Mouse (Mus musculus): ENCODE results near the gene Thap8.
A peak's percentile ranks its signal among the peaks of the same experiment; 100 is the strongest.
"Not testable (repeated sequence)": the region's sequence is repeated elsewhere in the genome, so short reads cannot be mapped to it uniquely, and the experiment has no call there.

Gene Thap8

DNA sequence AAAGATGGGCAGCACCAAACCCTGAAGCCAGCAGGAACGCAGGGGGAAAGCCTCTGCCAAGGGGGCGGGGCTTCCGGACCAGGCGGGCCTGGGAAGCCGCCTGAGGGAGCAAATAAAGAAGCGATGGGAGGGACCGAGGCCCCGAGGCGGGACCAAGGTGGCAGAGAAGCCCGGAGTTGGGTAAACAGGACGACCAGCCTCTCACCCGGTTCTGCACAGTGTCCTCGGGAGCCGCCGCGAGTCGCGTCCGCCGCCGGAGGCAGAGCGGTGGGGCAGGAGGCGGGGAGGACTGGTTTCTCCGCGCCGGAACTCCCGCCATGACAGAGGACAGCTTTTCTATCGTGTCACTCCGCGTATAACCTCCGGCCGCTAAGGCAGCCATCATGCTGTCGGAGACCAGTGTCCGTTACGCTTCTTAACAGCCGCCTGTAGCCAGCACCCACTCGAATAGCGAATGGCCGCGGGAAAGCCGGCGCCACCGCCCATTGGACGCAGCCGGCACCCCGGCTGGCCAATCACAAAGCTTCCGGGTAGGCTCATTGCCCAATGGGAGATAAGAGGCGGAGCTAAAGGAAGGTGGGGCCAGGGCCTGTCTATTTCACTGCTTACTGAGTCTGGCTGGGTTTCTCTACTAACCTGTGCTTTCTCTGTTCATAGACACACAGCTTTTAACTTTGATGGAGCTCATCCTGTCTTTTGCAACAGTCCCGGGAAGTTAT is at the start of gene Thap8, which contains the start of gene Wdr62:
Thap8 (plus strand) TSS at position 144 of the 719 bp plus-strand sequence.
Wdr62 (minus strand) TSS at position 469 of the 719 bp plus-strand sequence.
- DNase-seq (ENCODE audit: low read depth, low spot score) = peak; percentile 97

- DNase-seq (ENCODE audit: low read depth, low spot score) = no peak
These were observed 48.6 kb upstream of the Thap8 start for GRCm38 (mm10) chr7:30231328-30231668.

DNA sequence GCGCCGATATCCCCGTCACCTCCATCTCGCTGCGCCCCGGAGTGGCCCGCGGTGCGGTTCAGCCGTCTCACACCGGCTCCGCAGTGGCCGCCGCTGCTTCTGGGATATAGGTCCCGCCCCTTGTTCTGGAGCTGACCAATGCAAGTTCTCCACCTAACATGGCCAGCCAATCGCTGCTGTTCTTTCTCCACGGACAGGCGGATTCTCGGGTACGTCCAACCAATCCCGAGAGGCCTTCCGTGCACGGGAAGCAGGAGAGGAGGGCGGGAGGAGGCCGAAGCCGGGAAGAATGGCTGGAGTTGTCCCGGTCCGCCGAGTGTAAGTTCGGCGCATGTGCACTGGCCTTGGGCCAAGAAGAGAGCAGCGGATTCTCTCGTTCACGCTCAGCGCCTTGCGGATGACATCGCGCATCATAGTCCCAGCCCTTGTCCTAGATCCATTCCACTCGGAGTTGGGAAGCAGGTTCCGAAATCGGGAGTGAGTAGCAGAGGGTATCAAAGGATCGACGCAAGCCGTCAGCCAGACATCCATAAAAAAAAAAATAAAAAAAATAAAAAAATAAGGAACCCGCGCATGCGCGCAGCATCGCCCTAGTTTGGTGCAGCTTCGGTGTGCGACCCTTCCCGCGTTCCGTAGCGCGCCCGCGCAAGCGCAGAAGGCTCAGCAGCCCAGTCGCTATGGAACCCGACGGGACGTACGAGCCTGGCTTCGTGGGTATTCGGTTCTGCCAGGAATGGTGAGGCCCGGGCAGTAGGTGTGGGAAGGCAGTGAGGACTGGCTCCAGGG is 48.0 kb upstream of the Thap8 start, which contains the start of the genes Polr2i and Tbcb:
Polr2i (plus strand) TSS at position 280 of the 786 bp plus-strand sequence.
Tbcb (minus strand) TSS at position 604 of the 786 bp plus-strand sequence.
- peak; percentile 100 for DNase-seq (ENCODE audit: low read depth, low spot score)

GRCm38 (mm10) chr7:30232631-30233148 is 47.2 kb upstream of the Thap8 start:
- peak; percentile 77 for DNase-seq (ENCODE audit: low read depth, low spot score)

GRCm38 (mm10) chr7:30233387-30233786 is 46.5 kb upstream of the Thap8 start:
- peak; percentile 45 for DNase-seq (ENCODE audit: low read depth, low spot score)

DNA sequence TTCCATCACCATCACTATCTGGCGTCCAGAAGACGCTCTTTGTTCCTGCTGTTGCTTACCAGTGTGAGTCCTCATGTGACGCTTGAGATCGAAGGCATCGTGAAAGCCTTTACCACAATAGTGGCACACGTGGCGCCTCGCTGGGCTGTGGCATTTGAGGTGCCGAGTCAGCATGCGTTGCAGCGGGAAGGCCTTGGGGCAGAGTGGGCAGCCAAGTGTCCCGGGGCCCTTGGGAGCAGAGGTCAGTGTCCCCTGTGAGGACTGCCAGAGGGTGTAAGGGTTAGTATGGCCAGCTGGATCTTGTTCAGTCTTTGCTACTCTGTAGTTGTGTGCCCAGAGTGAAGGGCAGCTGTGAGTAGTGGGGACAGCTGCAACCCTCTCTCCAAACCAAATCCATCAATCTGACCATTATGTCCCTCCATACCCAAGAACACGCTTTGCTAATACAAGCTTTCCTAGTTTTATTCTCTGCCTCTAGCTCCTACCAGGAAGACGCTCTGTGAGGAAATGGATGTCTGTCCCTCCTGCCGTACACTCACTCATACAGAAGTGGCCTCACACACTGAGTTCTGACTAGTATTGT is 45.5 kb upstream of the Thap8 start:
- DNase-seq (ENCODE audit: low read depth, low spot score) = no peak

- no peak for DNase-seq (ENCODE audit: low read depth, low spot score)
These were observed 44.8 kb upstream of the Thap8 start for GRCm38 (mm10) chr7:30235091-30235490.

DNA sequence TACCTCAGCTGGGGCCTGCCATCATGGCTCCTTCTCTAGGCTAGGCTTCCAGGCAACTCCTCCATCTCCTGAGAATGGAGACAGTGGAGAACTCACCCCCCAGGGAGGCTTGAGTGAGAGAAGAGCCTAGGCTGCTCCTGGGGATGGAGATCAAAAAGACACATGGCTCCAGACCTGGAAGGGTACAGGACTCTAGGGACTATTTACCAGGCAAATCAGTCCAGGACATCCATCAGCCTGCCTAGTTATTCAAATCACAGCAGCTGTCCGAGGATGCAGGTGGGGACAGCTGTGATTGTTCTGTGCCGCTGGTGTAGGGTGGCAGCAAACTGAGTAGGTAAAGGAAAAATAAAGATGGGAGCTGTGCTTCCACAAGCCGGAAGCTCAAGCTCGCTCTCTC is 44.3 kb upstream of the Thap8 start, which contains the start of gene Ovol3:
Ovol3 (minus strand) TSS at position 101 of the 400 bp plus-strand sequence.
- DNase-seq (ENCODE audit: low read depth, low spot score) = no peak

- not testable (repeated sequence) for DNase-seq (ENCODE audit: low read depth, low spot score)
These were observed 42.5 kb upstream of the Thap8 start for GRCm38 (mm10) chr7:30237374-30237773.

DNA sequence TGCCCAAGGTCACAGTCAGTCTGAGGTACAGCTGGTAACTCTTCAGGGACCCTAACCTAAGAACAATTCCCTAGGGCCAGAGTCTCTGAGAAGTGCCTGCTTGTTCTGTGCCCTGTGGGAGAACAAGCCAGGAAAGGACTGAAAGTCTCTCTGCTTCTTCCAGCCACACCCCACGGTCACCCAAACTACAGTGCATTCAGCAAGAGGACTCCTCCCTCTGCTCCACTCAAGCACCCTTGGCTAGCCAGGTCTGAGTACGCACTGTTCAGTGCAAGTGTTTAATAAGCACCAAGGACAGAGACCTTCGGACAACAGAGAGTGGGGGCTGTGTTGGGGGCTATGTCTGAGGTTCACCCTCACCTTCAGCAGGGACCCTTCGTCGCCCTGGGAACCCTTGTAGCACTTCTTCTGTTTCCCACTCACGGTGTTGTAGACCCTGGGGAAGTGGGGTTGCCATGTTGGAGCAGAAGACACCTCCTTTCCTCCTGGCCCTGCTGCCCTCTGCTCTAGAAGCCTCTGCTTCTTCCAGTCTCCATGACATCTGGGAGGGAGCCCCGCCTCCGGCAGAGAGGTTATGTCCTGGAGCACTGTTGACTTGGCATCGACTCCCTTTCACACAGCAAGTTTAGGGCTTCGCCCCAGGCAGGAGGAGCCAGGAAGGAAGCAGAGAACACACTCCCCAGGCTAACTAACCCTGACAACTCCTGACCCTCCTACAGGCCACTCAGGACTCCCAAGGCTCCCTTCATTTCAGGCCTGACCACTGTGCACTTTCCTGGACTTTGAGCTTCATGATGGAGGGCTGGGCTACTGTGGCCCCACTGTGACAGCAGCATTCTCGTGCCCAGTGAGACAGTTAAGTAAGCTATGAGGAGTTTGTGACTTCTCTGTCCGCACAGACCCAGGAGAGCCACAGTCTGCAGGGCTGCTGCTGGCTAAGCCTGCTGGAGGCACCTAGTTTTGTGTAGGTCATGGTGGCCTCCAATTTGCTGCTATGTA is 27.6 kb upstream of the Thap8 start:
- DNase-seq (ENCODE audit: low read depth, low spot score) = no peak

DNA sequence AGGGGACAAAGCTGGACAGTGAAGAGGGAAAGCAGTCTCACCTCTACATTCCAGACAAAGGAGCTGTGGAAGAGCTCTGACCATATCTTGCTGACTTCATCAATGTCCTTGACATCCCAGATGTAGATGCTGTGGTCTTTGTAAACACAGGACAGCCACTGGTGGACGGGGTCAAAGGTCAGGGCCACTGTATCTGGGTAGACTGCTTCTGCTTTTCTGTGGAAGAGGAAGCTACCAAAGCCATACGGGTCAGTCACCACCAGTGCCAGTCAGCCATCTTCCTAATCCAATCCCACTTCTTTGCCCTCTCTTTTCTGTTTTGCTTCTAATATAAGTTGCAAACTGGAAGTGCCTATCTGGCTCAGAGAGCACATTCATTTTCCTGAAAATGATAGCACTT is 14.9 kb upstream of the Thap8 start:
- DNase-seq (ENCODE audit: low read depth, low spot score) = no peak

DNA sequence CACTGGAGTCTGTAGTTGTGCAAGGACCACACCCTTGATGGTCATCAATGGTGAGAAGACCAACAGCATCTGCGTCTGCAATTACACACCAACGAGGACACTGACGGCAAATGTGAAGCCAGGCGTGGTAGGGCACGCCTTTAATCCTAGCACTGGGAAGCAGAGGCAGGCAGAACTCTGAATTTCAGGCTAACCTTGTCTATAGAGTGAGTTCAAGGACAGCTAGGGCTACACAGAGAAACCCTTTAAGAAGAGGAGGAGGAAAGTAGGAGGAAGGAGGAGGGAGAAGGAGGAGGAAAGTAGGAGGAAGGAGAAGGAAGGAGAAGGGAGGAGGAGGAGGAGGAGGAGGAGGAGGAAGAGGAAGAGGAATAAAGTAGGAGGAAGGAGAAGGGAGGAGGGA is 14.4 kb upstream of the Thap8 start:
- DNase-seq (ENCODE audit: low read depth, low spot score) = no peak

DNA sequence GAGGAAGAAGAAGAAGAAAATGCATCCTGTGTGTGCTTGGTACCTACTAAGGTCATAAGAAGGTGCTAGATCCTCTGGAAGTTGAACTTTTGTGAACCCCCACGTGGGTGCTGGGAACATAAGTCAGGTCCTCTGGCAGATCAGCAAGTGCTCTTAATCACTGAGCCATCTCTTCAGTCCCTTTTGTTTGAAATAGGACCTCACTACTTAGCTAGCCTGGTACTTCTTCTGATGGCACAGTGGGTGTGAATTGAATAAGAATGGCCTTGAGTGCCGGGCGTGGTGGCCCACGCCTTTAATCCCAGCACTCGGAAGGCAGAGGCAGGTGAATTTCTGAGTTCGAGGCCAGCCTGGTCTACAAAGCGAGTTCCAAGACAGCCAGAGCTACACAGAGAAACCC is 14.0 kb upstream of the Thap8 start:
- DNase-seq (ENCODE audit: low read depth, low spot score) = no peak

DNA sequence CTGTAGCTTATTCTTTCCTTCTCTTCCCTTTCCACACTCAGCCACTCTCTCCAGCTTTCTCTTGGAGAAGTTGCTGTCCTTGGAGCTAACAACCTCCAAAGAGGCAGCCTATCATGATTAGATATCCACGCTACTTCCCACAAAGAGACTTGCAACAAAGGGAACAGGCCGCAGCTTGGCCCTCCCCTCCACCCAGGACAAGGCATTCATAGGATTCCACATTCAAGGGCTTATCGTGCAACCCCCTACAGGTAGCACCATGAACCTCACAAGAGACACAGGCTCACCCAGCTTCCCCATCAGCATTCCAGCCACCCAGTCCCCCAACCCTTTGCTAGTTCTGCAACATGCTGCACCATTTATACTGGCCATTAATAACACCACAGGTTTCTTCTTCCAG is 13.1 kb upstream of the Thap8 start:
- no peak for DNase-seq (ENCODE audit: low read depth, low spot score)

- no peak for DNase-seq (ENCODE audit: low read depth, low spot score)
These were observed 10.3 kb upstream of the Thap8 start for GRCm38 (mm10) chr7:30269641-30270040.

- DNase-seq (ENCODE audit: low read depth, low spot score) = no peak
These were observed 5.5 kb upstream of the Thap8 start for GRCm38 (mm10) chr7:30274383-30274782.

DNA sequence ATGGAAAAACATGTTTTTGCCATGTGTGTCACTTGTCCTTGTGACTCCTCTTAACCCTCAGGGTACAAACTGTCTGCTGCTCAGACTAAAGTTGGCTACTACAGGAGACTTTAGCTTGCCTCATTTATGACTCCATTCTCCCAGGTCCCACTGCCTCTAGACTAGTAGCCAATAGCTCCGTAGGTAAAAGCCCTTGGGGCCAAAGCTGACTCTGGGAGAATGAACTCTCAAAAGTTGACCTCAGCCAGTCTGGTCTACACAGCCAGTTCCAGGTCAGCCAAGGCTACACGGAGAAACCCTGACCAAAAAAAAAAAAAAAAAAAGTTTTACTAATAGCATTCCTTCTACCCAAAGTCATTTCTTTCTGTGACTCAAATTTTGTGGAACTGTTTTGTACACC is 983 bp upstream of the Thap8 start:
- DNase-seq (ENCODE audit: low read depth, low spot score) = no peak

DNA sequence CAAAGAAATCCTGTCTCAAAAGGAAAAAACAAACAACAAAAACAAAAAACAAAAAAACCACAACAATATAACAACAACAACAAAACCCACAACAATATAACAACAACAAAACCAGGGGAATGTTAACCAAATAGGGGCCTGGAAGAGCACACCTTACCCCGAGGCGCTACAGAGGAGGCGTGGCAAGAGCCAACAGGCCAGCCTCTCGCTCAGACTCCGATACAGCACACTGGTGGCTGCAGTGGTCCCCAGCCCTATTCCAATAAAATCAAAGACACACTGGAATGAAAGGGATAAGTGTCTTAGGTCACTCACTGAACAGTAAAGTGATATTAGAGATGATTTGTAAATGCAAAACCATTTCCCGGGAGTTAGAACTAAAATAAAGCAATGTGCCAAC is 358 bp upstream of the Thap8 start:
- DNase-seq (ENCODE audit: low read depth, low spot score) = no peak

DNA sequence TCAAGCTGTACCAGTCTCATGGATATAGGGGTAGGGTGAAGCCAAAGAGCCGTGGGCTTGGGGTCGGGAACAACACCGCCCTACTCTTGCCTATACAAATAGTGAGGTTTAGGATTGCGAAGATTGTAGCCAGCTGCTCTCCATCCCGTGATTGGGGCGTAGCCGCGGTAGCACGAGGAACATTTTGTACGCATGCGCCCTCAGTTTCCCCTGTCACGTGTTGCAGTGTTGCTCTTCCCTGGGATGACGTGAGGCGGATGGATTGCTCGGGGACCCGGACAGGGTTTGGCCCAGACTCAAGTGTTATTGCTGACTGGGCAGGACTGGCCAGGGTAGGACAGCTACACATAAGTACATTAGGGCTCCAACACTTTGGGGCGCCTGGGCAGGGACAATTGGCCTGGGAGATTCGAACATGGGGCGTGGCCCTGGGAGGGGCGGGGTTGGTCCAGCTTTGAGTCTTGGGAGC is 810 bp downstream of the Thap8 start:
- peak; percentile 95 for DNase-seq (ENCODE audit: low read depth, low spot score)

DNA sequence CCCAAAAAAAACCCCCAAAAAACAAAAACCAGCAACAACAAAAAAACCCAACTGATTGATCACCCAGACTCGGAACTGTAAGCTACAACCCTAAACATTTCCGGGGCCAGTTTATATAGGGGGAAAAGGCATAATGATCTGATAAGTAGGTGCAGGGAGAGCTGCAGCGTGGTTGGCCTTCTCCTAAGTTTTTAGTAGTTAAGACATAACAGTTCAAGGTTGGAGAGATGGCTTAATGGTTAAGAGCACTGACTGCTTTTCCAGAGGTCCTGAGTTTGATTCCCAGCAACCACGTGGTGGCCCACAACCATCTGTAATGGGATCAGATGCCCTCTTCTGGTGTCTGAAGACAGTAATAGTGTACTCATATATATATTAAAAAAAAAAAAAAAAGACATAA is 1.6 kb downstream of the Thap8 start:
- DNase-seq (ENCODE audit: low read depth, low spot score) = no peak

DNA sequence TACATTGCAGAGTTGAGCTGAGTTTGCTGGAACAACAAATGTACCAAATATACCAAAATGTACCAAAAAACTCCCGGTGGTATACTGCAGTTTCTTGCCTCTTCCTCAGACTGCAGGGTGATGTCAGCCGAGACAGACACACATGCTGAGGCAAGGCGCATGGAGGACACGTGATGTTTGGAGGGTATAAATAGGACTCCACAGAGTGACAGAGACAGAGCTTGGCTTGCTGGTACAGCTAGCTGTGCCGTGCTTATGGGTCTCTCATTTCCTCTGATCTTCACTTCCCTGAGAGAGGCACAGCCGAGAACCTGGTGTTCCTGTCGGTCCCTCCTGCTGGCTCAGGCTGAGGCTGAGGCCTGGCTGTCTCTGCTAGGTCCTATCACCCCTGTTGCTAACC is 2.8 kb downstream of the Thap8 start:
- DNase-seq (ENCODE audit: low read depth, low spot score) = peak; percentile 55

Measured in brain, adult 2 months (tissue).